9 mouse cellular contexts compared by ENCODE assay signal in the genomic region with DNA sequence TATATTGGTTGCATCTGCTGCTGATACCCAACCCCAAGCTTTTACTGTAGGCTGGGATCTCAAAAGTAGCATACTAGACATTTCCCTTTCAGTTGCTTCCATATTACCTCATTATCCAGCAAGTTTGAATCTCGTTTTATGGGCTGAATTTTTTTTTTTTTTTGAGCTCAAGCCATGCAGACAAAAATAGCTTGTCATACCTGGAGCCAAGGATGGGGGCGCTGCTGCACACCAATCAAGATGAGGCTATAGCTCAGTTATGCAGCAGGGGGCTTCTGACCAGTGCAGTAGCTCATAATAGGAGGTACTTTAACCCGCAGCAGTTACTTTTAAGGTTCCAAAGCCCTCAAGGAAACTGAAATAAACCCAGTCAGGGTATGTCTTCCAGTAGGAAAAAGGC. TPM values are rescaled to one million over a fixed set of nuclear protein-coding genes. Genes with fewer than 3 reads are reported as not detected.
DNase-seq lines count a peak whose midpoint lies in the region; TF ChIP-seq lines count a peak whose summit lies in the region.
"Had no signal": no experiment of that assay in that cellular context is flagged by ENCODE, and none has a peak within 500 bp of the region (broad histone marks: within the 10 kb centered on the region; RNA-seq: fewer than 3 reads in every experiment).

No protein-coding gene starts in this region.

- no peak for DNase-seq in heart, adult 2 months
- no peak for DNase-seq in heart, adult 11 months
- DNase-seq in ovary, postnatal 36 days (ENCODE audit: low spot score), result peak; percentile 36
- DNase-seq in ovary, postnatal 10 days (ENCODE audit: low spot score), result no peak
- DNase-seq in brain, adult 2 months (ENCODE audit: low read depth, low spot score), result peak; percentile 69
- DNase-seq in liver, adult 2 months (ENCODE audit: extremely low read depth, low read depth, low spot score), result no peak
- peak; percentile 56 for DNase-seq in thymus, postnatal 14 days
- no peak for DNase-seq in right cerebral cortex, postnatal 25 days

- no peaks in the 10 kb centered on the region for H3K79me2 ChIP-seq in heart, adult 2 months (replicated peaks; ENCODE audit: control insufficient read depth, insufficient read depth, low read length)
- H3K79me2 ChIP-seq in liver, adult 2 months (ENCODE audit: control insufficient read depth, insufficient read depth, low read length), result no peaks in the 10 kb centered on the region

- TF ChIP-seq EP300 in heart, adult 2 months (IDR thresholded peaks at IDR 0.05; ENCODE audit: insufficient read depth, low read depth, low read length), result no peak

- intact Hi-C loops in heart, adult 2 months (cut with DNase I), result no loop called here

- H3K9ac ChIP-seq in heart, adult 2 months (ENCODE audit: low read depth, low read length), result no peak overlapping the region
- H3K9ac ChIP-seq in liver, adult 2 months (ENCODE audit: low read depth, low read length), result no peak overlapping the region

- TF ChIP-seq CTCF in heart, adult 2 months (IDR thresholded peaks at IDR 0.05), result peak; percentile 39
- peak; percentile 47; the same call in 1 of the 2 replicates for TF ChIP-seq CTCF in liver, adult 2 months (IDR thresholded peaks at IDR 0.05; ENCODE audit: low read depth, low read length)

- H3K4me1 ChIP-seq in heart, adult 2 months (ENCODE audit: control insufficient read depth, insufficient read depth, low read length), result no peaks in the 10 kb centered on the region
- H3K4me1 ChIP-seq in liver, adult 2 months (ENCODE audit: control insufficient read depth, insufficient read depth, low read length), result peaks cover 24% of the 10 kb centered on the region

- no peak overlapping the region for H3K27ac ChIP-seq in heart, adult 2 months
- H3K27ac ChIP-seq in liver, adult 2 months (replicated peaks; ENCODE audit: insufficient read depth, low read depth, low read length), result no peak overlapping the region

- H3K36me3 ChIP-seq in heart, adult 2 months (ENCODE audit: control insufficient read depth, insufficient read depth, low read length), result no peaks in the 10 kb centered on the region
- no peaks in the 10 kb centered on the region for H3K36me3 ChIP-seq in liver, adult 2 months (ENCODE audit: control insufficient read depth, insufficient read depth, low read length)

- TF ChIP-seq POLR2A in heart, adult 2 months (IDR thresholded peaks at IDR 0.05; ENCODE audit: insufficient read depth, low read depth, low read length), result no peak
- TF ChIP-seq POLR2A in liver, adult 2 months (IDR thresholded peaks at IDR 0.05; ENCODE audit: extremely low read depth, insufficient read depth, low read length), result no peak

- H3K4me3 ChIP-seq in heart, adult 2 months, result no peak overlapping the region
- H3K4me3 ChIP-seq in liver, adult 2 months (ENCODE audit: insufficient read depth, low read depth, low read length), result no peak overlapping the region

- 25% methylated on average over 3 of the region's 3 CpGs for WGBS in heart, adult 2 months
- WGBS in liver, adult 2 months, result 53% methylated on average over 3 of the region's 3 CpGs

- H3K27me3 ChIP-seq in heart, adult 2 months (ENCODE audit: control insufficient read depth, insufficient read depth, low read length), result no peaks in the 10 kb centered on the region
- H3K27me3 ChIP-seq in liver, adult 2 months (ENCODE audit: control insufficient read depth, insufficient read depth, low read length), result no peaks in the 10 kb centered on the region

RNA-seq across cellular contexts. Expression of a gene that starts 34.3 kb away (rescaled TPM):
- not detected for total RNA-seq in heart, adult 2 months (2021)
- polyA plus RNA-seq in heart, adult 2 months (2012; rRNA removed), result 0.37 TPM in 1 of 2 replicates, not detected in the other
- total RNA-seq in liver, adult 2 months (2014; rRNA removed), result 0.34 TPM in 1 of 2 replicates, not detected in the other
- 0.24 TPM in 1 of 2 replicates, not detected in the other for polyA plus RNA-seq in liver, adult 2 months (2012; rRNA removed)
- total RNA-seq: layer of hippocampus, postnatal 25 days had no signal

RNA-seq across cellular contexts. Expression of a gene that starts 59.5 kb away (rescaled TPM):
- 10 to 100 TPM in 1 of 2 experiments, 1 to 10 TPM in 1; 9.7 to 11.0 TPM for total RNA-seq in heart, adult 2 months (2021)
- polyA plus RNA-seq in heart, adult 2 months (2012; rRNA removed), result 4.8 and 8.2 TPM in 2 replicates
- total RNA-seq in liver, adult 2 months (2014; rRNA removed), result 14.2 and 15.8 TPM in 2 replicates
- 3.3 and 5.0 TPM in 2 replicates for polyA plus RNA-seq in liver, adult 2 months (2012; rRNA removed)

Comparison
In these comparisons a context has a peak if more than half of its experiments do, and no peak if none do; other contexts are left out.
1. DNase-seq: peak in ovary, postnatal 36 days (single experiment), brain, adult 2 months (single experiment) and thymus, postnatal 14 days (single experiment); none in heart, adult 2 months (0 of 2), heart, adult 11 months (single experiment), ovary, postnatal 10 days (single experiment), liver, adult 2 months (single experiment) and right cerebral cortex, postnatal 25 days (single experiment).